Mouse (Mus musculus) cerebellum, adult 2 months (tissue): ENCODE measurements around the gene Abca4.

Experiments used
- CTCF ChIP-seq: fragments of 200-500 bp; IDR thresholded peaks from 2 replicates; pipeline ENCODE4 v1.5.1; 2011; ENCODE audit warnings: low read depth, mild to moderate bottlenecking, control low read depth, low read length, moderate library complexity, borderline replicate concordance; ENCODE audit not compliant: insufficient read depth
- POLR2A ChIP-seq: fragments of 200-500 bp; IDR thresholded peaks from 2 replicates; pipeline ENCODE4 v1.6.1; 2011; ENCODE audit warnings: low read length, control low read depth, borderline replicate concordance; ENCODE audit not compliant: insufficient read depth

DNA sequence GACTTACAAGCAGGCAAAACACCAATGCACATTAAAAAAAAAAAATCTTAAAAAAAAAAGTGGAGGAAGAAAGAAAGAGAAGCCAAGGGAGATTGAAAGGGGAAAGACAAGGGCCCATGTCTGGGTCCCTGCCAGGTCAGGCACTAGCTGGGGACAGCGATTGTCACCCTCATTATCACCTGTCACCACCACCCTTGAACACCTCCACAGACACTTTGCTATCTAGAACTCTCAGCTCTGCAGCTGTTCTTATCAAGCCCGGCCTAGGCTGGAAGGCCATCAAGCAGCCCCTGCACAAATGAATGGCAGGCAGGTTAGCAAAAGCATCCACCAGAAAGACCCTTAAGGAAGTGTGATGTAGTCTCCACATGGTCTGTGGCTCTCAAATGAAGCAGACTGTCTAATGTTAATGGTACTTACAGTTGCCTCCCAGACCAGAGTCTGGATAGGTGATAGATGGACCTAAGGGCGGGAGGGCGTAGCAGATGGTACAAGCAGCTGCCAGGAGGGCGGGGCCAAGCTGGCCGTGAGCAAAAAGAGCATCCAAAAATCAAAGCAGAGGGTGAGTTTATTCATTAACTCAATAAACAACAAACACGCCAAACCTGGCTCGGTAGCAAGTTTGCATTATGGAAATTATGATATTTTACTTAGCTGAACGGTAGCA lies 98.1 kb downstream of the Abca4 start:
- TF ChIP-seq POLR2A (no peak), CTCF (no peak)
